Mouse (Mus musculus): ENCODE measurements around the gene Sf3a3. TPM values are rescaled to one million over a fixed set of nuclear protein-coding genes. Genes with fewer than 3 reads are reported as not detected.
"Not testable (repeated sequence)": the region's sequence is repeated elsewhere in the genome, so short reads cannot be mapped to it uniquely, and the experiment has no call there.

Gene Sf3a3
- total RNA-seq, 2 experiments from 2014 or later, result 34.9 to 35.4 TPM

- DNase-seq, result no peak
These were observed 14.2 kb upstream of the Sf3a3 start, which contains the start of gene Fhl3 for GRCm38 (mm10) chr4:124700248-124700971. TSS of gene Fhl3 (plus strand) at chr4:124700701.

GRCm38 (mm10) chr4:124701052-124701845 lies 13.3 kb upstream of the Sf3a3 start:
- no peak for DNase-seq

- no peak for DNase-seq
These were observed 12.7 kb upstream of the Sf3a3 start for GRCm38 (mm10) chr4:124701916-124702315.

GRCm38 (mm10) chr4:124703406-124703805 lies 11.2 kb upstream of the Sf3a3 start:
- DNase-seq, result no peak

- no peak for DNase-seq
These were observed 10.4 kb upstream of the Sf3a3 start for GRCm38 (mm10) chr4:124703881-124704796.

- no peak for DNase-seq
These were observed 9.6 kb upstream of the Sf3a3 start for GRCm38 (mm10) chr4:124704797-124705474.

GRCm38 (mm10) chr4:124705661-124706269 lies 8.8 kb upstream of the Sf3a3 start:
- no peak for DNase-seq

GRCm38 (mm10) chr4:124707381-124708199 lies 7.0 kb upstream of the Sf3a3 start:
- DNase-seq, result not testable (repeated sequence)

- DNase-seq, result not testable (repeated sequence)
These were observed 6.4 kb upstream of the Sf3a3 start for GRCm38 (mm10) chr4:124708200-124708517.

GRCm38 (mm10) chr4:124708518-124709477 lies 5.8 kb upstream of the Sf3a3 start:
- peak; percentile 65 to 67 for DNase-seq

- no peak for DNase-seq
These were observed 4.6 kb upstream of the Sf3a3 start for GRCm38 (mm10) chr4:124709961-124710446.

GRCm38 (mm10) chr4:124710776-124711291 lies 3.7 kb upstream of the Sf3a3 start:
- no peak for DNase-seq

- DNase-seq, result no peak
These were observed 2.0 kb upstream of the Sf3a3 start for GRCm38 (mm10) chr4:124712618-124713017.

- not testable (repeated sequence) for DNase-seq
These were observed 726 bp upstream of the Sf3a3 start for GRCm38 (mm10) chr4:124713850-124714249.

GRCm38 (mm10) chr4:124719101-124719500 lies 4.5 kb downstream of the Sf3a3 start:
- DNase-seq, result no peak

GRCm38 (mm10) chr4:124726121-124726520 lies 11.5 kb downstream of the Sf3a3 start:
- DNase-seq, result no peak

GRCm38 (mm10) chr4:124736952-124737351 lies 22.4 kb downstream of the Sf3a3 start:
- no peak for DNase-seq

- DNase-seq, result no peak
These were observed 22.9 kb downstream of the Sf3a3 start for GRCm38 (mm10) chr4:124737486-124737885.

- no peak for DNase-seq
These were observed 23.4 kb downstream of the Sf3a3 start for GRCm38 (mm10) chr4:124738013-124738412.

All from layer of hippocampus, postnatal 36 days (tissue).